Mouse (Mus musculus): ENCODE data around the gene Cry1. TPM values are rescaled to one million over a fixed set of nuclear protein-coding genes. Genes with fewer than 3 reads are reported as not detected.

Cry1 gene
- polyA plus RNA-seq (2014; fragmentation: Nextera tagmentation; extraction: Ambion mirVana), result 23.4 and 30.3 TPM in 2 replicates

DNA sequence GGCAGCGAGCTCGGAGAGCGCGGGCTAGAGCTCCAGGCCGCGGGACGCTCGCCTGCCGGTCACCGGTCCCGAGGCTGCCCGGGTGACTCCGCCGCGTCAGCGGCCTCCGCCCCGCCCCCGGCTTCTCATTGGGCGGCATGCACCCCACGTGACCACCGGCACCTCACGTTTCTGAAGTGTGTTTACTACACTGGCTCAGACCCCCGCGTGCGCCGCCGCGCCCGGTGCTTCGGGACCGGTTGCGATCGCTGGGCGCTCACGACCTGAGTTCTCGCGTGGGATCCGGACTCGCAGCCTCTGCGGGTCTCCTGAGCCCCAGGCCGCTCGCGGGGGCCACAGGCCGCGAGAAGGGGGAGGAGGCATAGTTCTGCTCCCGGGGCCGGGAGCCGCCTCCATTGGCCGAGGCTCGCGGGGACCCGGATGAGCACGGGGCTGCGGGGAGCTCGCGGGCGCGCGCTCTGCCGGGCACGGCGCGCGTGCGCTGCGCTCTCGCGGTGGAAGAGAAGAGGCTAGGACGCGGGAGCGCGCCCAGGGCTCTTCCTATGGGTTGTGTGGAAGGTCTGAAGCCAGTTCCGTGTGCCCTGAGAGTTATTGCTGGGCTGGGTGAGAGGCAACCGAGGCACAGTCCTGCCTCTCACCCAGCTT lies at the start of gene Cry1:
Gene Cry1, minus strand, starts transcription at position 101 of the 645 bp plus-strand sequence.
- Histone ChIP-seq H3K27ac (ENCODE audit: low read depth, low read length) (peak within 1 kb of the TSS; percentile 84), H3K4me2 (ENCODE audit: low read length) (peak within 1 kb of the TSS; percentile 100), H3K36me3 (ENCODE audit: control insufficient read depth, insufficient read depth, low read length) (no peaks in the 10 kb centered on the region), H3K27me3 (replicated peaks; ENCODE audit: control insufficient read depth, insufficient read depth, low read length) (no peaks in the 10 kb centered on the region), H3K9me3 (replicated peaks; ENCODE audit: control insufficient read depth, low read length) (no peaks in the 10 kb centered on the region), H3K4me3 (ENCODE audit: low read depth, low read length) (peak within 1 kb of the TSS; percentile 89), H3K4me1 (ENCODE audit: control insufficient read depth, insufficient read depth, low read length) (peaks cover 6% of the 10 kb centered on the region; the same call in 1 of the 2 replicates), H3K9ac (ENCODE audit: low read length) (peak within 1 kb of the TSS; percentile 74)
- under 1% methylated on average over 56 of the region's 75 CpGs for WGBS
- DNase-seq (ENCODE audit: low spot score) (peak; percentile 97), ATAC-seq (peak; percentile 97)

DNA sequence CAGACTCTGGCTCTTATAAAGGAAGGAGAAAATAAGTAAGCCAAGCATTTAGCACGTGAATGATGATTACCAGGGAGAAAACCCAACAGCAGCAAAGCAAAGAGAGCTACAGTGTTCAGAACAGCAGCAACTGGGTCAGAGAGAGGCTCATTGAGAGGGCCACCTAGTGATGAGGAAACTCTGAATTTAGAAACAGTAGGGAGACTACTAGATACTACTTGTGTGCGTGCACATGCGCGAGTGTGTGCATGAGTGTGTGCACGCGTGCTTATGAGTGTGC lies 36.8 kb upstream of the Cry1 start:
- Histone ChIP-seq H3K27me3 (replicated peaks; ENCODE audit: control insufficient read depth, insufficient read depth, low read length) (no peaks in the 10 kb centered on the region), H3K4me2 (ENCODE audit: low read length) (no peak overlapping the region), H3K36me3 (ENCODE audit: control insufficient read depth, insufficient read depth, low read length) (no peaks in the 10 kb centered on the region), H3K4me3 (ENCODE audit: low read depth, low read length) (no peak overlapping the region), H3K27ac (ENCODE audit: low read depth, low read length) (no peak overlapping the region; the same call in 1 of the 2 replicates), H3K9me3 (replicated peaks; ENCODE audit: control insufficient read depth, low read length) (no peaks in the 10 kb centered on the region), H3K9ac (ENCODE audit: low read length) (no peak overlapping the region), H3K4me1 (ENCODE audit: control insufficient read depth, insufficient read depth, low read length) (0 out of 2 replicates have a peak, but pooled peaks cover 3% of the 10 kb centered on the region)
- 80% methylated on average over 6 of the region's 6 CpGs for WGBS
- ATAC-seq, result no peak; the same call in 1 of the 2 replicates
- DNase-seq (ENCODE audit: low spot score), result no peak

DNA sequence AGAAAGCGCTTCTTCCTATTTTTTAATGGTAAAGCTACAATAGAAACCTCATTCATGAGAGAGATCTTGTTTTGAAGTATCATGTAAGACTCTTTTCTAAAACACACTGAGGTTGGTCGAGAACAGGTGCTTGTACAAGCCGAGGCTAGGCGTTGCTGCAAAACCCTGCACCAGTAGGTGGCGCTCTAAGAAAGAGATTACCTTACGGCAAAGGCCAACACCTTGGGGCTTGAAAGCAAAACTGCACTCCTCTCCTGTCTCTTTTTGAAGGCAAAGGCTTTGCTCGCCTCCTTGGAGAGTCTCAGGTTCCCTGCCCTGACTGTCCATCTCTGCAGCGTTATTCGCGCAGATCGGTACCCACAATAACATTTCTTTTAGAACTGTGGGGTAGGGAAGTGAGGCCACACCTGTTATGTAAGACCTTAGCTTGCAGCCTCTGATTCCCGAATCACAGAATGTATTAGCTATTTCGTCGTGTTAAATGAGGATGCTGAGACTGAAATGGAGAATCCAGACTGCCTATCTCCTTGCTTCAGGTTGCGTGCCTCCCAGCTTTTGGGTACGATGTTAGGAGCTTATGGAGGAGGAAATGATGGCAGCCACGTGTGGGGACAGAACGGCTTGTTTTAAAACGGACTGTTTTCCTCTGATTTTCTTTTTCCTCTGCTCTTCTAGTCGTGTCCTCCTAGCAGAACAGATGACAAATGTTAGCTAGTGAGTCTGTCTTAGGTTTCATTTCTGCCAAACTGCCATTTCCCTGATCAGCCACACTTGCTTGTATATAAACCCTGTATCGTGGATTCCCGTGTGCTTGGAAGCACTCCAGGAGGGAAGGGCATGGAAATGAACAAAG lies 36.3 kb upstream of the Cry1 start:
- ATAC-seq (peak; percentile 84), DNase-seq (ENCODE audit: low spot score) (peak; percentile 94)
- Histone ChIP-seq H3K27ac (ENCODE audit: low read depth, low read length) (no peak overlapping the region; the same call in 1 of the 2 replicates), H3K9ac (ENCODE audit: low read length) (peak overlapping the region; percentile 37; the same call in 1 of the 2 replicates), H3K4me3 (ENCODE audit: low read depth, low read length) (no peak overlapping the region), H3K4me2 (ENCODE audit: low read length) (peak overlapping the region; percentile 36), H3K4me1 (ENCODE audit: control insufficient read depth, insufficient read depth, low read length) (0 out of 2 replicates have a peak, but pooled peaks cover 3% of the 10 kb centered on the region), H3K9me3 (replicated peaks; ENCODE audit: control insufficient read depth, low read length) (no peaks in the 10 kb centered on the region), H3K36me3 (ENCODE audit: control insufficient read depth, insufficient read depth, low read length) (no peaks in the 10 kb centered on the region), H3K27me3 (replicated peaks; ENCODE audit: control insufficient read depth, insufficient read depth, low read length) (no peaks in the 10 kb centered on the region)
- WGBS, result 24% methylated on average over 22 of the region's 22 CpGs

GRCm38 (mm10) chr10:85214847-85215246 lies 30.0 kb upstream of the Cry1 start:
- Histone ChIP-seq H3K4me3 (ENCODE audit: low read depth, low read length) (no peak overlapping the region), H3K9me3 (replicated peaks; ENCODE audit: control insufficient read depth, low read length) (no peaks in the 10 kb centered on the region), H3K4me2 (ENCODE audit: low read length) (no peak overlapping the region), H3K27me3 (replicated peaks; ENCODE audit: control insufficient read depth, insufficient read depth, low read length) (no peaks in the 10 kb centered on the region), H3K36me3 (ENCODE audit: control insufficient read depth, insufficient read depth, low read length) (no peaks in the 10 kb centered on the region), H3K9ac (ENCODE audit: low read length) (no peak overlapping the region), H3K27ac (ENCODE audit: low read depth, low read length) (no peak overlapping the region), H3K4me1 (ENCODE audit: control insufficient read depth, insufficient read depth, low read length) (no peaks in the 10 kb centered on the region)
- 69% methylated on average over 5 of the region's 5 CpGs for WGBS
- peak; percentile 29; the same call in 1 of the 2 replicates for ATAC-seq
- peak; percentile 69 for DNase-seq (ENCODE audit: low spot score)

DNA sequence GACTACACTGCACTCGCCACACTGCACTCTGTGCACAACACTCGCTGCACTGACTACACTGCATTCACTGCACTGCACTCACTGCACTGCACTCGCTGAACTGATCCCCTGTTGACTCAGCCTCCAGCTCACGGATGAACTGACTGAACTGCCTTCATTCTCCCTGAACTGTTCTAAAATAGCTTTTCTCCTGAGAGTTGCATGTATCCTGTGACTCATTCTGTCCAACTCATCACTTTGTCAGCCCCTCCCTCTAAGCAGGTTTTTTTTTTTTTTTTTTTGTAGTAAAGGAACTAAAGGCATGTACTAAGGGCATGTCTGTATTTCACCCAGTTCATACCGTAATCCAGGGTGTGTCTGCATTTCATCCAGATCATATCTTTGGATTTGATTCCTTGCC lies 26.8 kb upstream of the Cry1 start:
- H3K4me3 ChIP-seq (ENCODE audit: low read depth, low read length), result no peak overlapping the region
- H3K4me1 ChIP-seq (ENCODE audit: control insufficient read depth, insufficient read depth, low read length), result no peaks in the 10 kb centered on the region
- no peaks in the 10 kb centered on the region for H3K36me3 ChIP-seq (ENCODE audit: control insufficient read depth, insufficient read depth, low read length)
- H3K9ac ChIP-seq (ENCODE audit: low read length), result no peak overlapping the region
- H3K27me3 ChIP-seq (replicated peaks; ENCODE audit: control insufficient read depth, insufficient read depth, low read length), result no peaks in the 10 kb centered on the region
- H3K4me2 ChIP-seq (ENCODE audit: low read length), result no peak overlapping the region
- ATAC-seq, result no peak
- 89% methylated on average over 5 of the region's 5 CpGs for WGBS
- no peaks in the 10 kb centered on the region for H3K9me3 ChIP-seq (replicated peaks; ENCODE audit: control insufficient read depth, low read length)
- DNase-seq (ENCODE audit: low spot score), result no peak
- no peak overlapping the region for H3K27ac ChIP-seq (ENCODE audit: low read depth, low read length)

- 93% methylated on average over 3 of the region's 3 CpGs for WGBS
- DNase-seq (ENCODE audit: low spot score), result no peak
- no peak overlapping the region for H3K4me3 ChIP-seq (ENCODE audit: low read depth, low read length)
Measured at GRCm38 (mm10) chr10:85210125-85210524, 25.3 kb upstream of the Cry1 start.

DNA sequence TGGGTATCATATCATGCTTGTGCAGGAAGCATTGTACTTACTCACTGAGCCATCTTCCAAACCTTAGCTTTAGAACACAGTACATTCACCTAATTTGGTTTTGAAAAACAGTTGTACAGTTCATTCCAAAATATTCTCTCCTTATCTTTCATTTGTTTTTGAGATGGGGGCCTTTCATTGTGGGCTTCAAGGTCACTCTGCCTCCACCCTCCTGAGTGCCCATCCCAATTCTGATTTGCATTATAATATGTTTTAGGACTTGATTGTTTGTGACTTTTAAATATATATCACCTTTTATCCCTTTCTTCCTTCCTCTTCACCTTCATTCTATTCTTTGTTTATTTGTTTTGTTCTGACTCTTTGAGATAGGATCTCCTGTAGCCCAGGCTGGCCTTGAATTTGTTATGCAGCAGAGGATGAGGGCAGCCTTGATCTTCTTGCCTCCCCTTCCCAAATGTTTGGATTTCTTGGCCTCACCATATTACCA lies 24.3 kb upstream of the Cry1 start:
- Histone ChIP-seq H3K36me3 (ENCODE audit: control insufficient read depth, insufficient read depth, low read length) (no peaks in the 10 kb centered on the region), H3K27me3 (replicated peaks; ENCODE audit: control insufficient read depth, insufficient read depth, low read length) (no peaks in the 10 kb centered on the region), H3K9ac (ENCODE audit: low read length) (no peak overlapping the region), H3K9me3 (replicated peaks; ENCODE audit: control insufficient read depth, low read length) (no peaks in the 10 kb centered on the region), H3K4me2 (ENCODE audit: low read length) (no peak overlapping the region), H3K4me1 (ENCODE audit: control insufficient read depth, insufficient read depth, low read length) (no peaks in the 10 kb centered on the region), H3K27ac (ENCODE audit: low read depth, low read length) (no peak overlapping the region), H3K4me3 (ENCODE audit: low read depth, low read length) (no peak overlapping the region)
- DNase-seq (ENCODE audit: low spot score), result no peak
- ATAC-seq, result no peak

More at GRCm38 (mm10) chr10:85210125-85210524, 25.3 kb upstream of the Cry1 start:
- ATAC-seq, result no peak
- no peaks in the 10 kb centered on the region for H3K9me3 ChIP-seq (replicated peaks; ENCODE audit: control insufficient read depth, low read length)
- no peak overlapping the region for H3K9ac ChIP-seq (ENCODE audit: low read length)
- no peak overlapping the region for H3K4me2 ChIP-seq (ENCODE audit: low read length)
- no peak overlapping the region for H3K27ac ChIP-seq (ENCODE audit: low read depth, low read length)
- no peaks in the 10 kb centered on the region for H3K27me3 ChIP-seq (replicated peaks; ENCODE audit: control insufficient read depth, insufficient read depth, low read length)
- no peaks in the 10 kb centered on the region for H3K36me3 ChIP-seq (ENCODE audit: control insufficient read depth, insufficient read depth, low read length)
- no peaks in the 10 kb centered on the region for H3K4me1 ChIP-seq (ENCODE audit: control insufficient read depth, insufficient read depth, low read length)

DNA sequence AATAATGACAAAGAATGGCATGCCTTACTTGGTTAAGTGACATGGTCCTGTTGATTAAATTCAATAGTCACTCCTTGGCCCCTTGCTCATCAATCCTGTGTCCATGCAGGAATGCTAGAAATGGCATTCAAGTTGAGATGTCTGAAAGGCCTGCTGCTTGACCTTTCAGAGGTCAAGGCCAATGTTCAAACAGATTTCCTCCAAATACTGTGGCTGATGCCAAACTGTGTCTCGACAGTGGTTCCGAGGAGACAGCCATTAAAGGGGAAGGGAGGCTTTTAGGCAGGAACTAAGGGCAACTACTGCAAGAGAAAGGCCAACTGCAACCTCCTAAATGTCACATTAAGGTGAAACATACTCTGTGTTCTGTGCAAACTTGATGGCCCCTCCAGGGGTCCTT lies 20.5 kb upstream of the Cry1 start:
- Histone ChIP-seq H3K4me3 (ENCODE audit: low read depth, low read length) (no peak overlapping the region), H3K27me3 (replicated peaks; ENCODE audit: control insufficient read depth, insufficient read depth, low read length) (no peaks in the 10 kb centered on the region), H3K36me3 (ENCODE audit: control insufficient read depth, insufficient read depth, low read length) (no peaks in the 10 kb centered on the region), H3K4me1 (ENCODE audit: control insufficient read depth, insufficient read depth, low read length) (no peaks in the 10 kb centered on the region), H3K9me3 (replicated peaks; ENCODE audit: control insufficient read depth, low read length) (no peaks in the 10 kb centered on the region), H3K27ac (ENCODE audit: low read depth, low read length) (no peak overlapping the region), H3K4me2 (ENCODE audit: low read length) (no peak overlapping the region), H3K9ac (ENCODE audit: low read length) (no peak overlapping the region)
- WGBS, result 74% methylated on average over 2 of the region's 2 CpGs
- DNase-seq (ENCODE audit: low spot score), result no peak
- ATAC-seq, result no peak
